20 mouse cellular contexts compared by ENCODE assay signal in the genomic region with DNA sequence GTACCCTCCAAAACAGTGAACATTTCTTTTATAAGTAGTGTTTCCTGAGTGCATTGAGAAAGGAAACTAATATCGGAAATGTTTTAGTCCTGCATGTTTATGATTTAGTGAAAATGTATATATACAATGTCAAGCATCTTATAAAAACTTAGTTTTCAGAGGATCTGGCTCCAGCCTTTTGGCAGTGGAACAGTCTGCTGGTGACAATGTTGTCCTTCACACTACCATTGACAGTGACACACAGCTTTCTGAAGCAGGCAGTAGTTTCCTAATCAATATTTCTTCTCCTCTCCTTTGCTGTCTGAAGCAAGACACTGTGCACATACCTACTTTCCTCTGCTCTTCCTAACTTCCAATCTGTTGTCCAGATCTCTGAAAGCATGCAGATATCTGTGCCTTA.
DNase-seq lines count a peak whose midpoint lies in the region; ATAC-seq and TF ChIP-seq lines count a peak whose summit lies in the region.
"Had no signal": no experiment of that assay in that cellular context is flagged by ENCODE, and none has a peak within 500 bp of the region (broad histone marks: within the 10 kb centered on the region; RNA-seq: fewer than 3 reads in every experiment).

No protein-coding gene starts in this region.

- intact Hi-C loops in heart, postnatal 10 days (cut with DNase I) = no loop called here
- intact Hi-C loops in gastrocnemius, adult 2 months (cut with DNase I) = no loop called here

- H3K36me3 ChIP-seq in lung, embryonic 14.5 days (ENCODE audit: insufficient read depth) = no peaks in the 10 kb centered on the region
- H3K36me3 ChIP-seq in lung, embryonic 16.5 days (ENCODE audit: control insufficient read depth, insufficient read depth, low read length) = no peaks in the 10 kb centered on the region
- H3K36me3 ChIP-seq in lung, postnatal 0 days (ENCODE audit: insufficient read depth, low read length) = no peaks in the 10 kb centered on the region
- H3K36me3 ChIP-seq: embryonic facial prominence, embryonic 10.5 days; embryonic facial prominence, embryonic 12.5 days; forebrain, embryonic 15.5 days had no signal

- H3K4me1 ChIP-seq in lung, embryonic 14.5 days (ENCODE audit: insufficient read depth) = no peaks in the 10 kb centered on the region
- peaks cover 4% of the 10 kb centered on the region; the same call in 1 of the 2 replicates for H3K4me1 ChIP-seq in lung, embryonic 16.5 days (replicated peaks; ENCODE audit: control insufficient read depth, insufficient read depth, low read length)
- no peaks in the 10 kb centered on the region for H3K4me1 ChIP-seq in lung, postnatal 0 days (ENCODE audit: insufficient read depth, low read depth, low read length)
- H3K4me1 ChIP-seq: embryonic facial prominence, embryonic 10.5 days; embryonic facial prominence, embryonic 12.5 days; forebrain, embryonic 13.5 days had no signal

- TF ChIP-seq POLR2A in brain, embryonic 14.5 days (IDR thresholded peaks at IDR 0.05; ENCODE audit: borderline replicate concordance, extremely low read depth, insufficient read depth, insufficient read length, poor library complexity, severe bottlenecking) = no peak

- no peak overlapping the region for H3K4me2 ChIP-seq in lung, embryonic 14.5 days
- no peak overlapping the region for H3K4me2 ChIP-seq in lung, embryonic 16.5 days (ENCODE audit: low read depth, low read length)
- no peak overlapping the region for H3K4me2 ChIP-seq in lung, postnatal 0 days (replicated peaks; ENCODE audit: low read depth, low read length)
- H3K4me2 ChIP-seq: embryonic facial prominence, embryonic 12.5 days; forebrain, embryonic 13.5 days; forebrain, embryonic 15.5 days had no signal

- WGBS in lung, embryonic 14.5 days = 43% methylated on average over 1 of the region's 1 CpGs
- 42% methylated on average over 1 of the region's 1 CpGs for WGBS in lung, embryonic 16.5 days
- 57% methylated on average over 1 of the region's 1 CpGs for WGBS in lung, postnatal 0 days

- TF ChIP-seq CTCF in lung, embryonic 14.5 days (IDR thresholded peaks at IDR 0.05; ENCODE audit: low read depth) = no peak
- no peak for TF ChIP-seq CTCF in lung, postnatal 0 days (IDR thresholded peaks at IDR 0.05)
- TF ChIP-seq CTCF in brain, embryonic 14.5 days (IDR thresholded peaks at IDR 0.05; ENCODE audit: borderline replicate concordance, extremely low read depth, insufficient read depth, insufficient read length) = no peak
- TF ChIP-seq CTCF in gastrocnemius, adult 2 months (IDR thresholded peaks at IDR 0.05) = no peak

- peak; percentile 43 for DNase-seq in heart, adult 11 months
- DNase-seq in heart, postnatal 10 days = no peak
- DNase-seq in lung, embryonic 14.5 days = no peak
- no peak for DNase-seq in lung, postnatal 14 days
- no peak for DNase-seq in lung, postnatal 0 days (ENCODE audit: low spot score)
- peak; percentile 1 for DNase-seq in brain, embryonic 14.5 days (ENCODE audit: low read depth)
- DNase-seq in gastrocnemius, adult 2 months = no peak
- DNase-seq: adrenal gland, adult 2 months; adrenal gland, postnatal 10 days; adrenal gland, postnatal 25 days; cerebellum, adult 11-12 months; cerebellum, adult 2 months; cerebellum, adult 9-10 months; cerebellum, postnatal 10 days; cerebellum, postnatal 25 days had no signal

- H3K9me3 ChIP-seq in lung, embryonic 14.5 days (ENCODE audit: low read depth, low read length) = no peaks in the 10 kb centered on the region
- H3K9me3 ChIP-seq in lung, embryonic 16.5 days (ENCODE audit: control insufficient read depth, low read length) = no peaks in the 10 kb centered on the region
- H3K9me3 ChIP-seq in lung, postnatal 0 days (ENCODE audit: low read length) = no peaks in the 10 kb centered on the region
- H3K9me3 ChIP-seq: embryonic facial prominence, embryonic 10.5 days; embryonic facial prominence, embryonic 12.5 days; forebrain, embryonic 15.5 days had no signal

- no peak for TF ChIP-seq EP300 in lung, postnatal 0 days (IDR thresholded peaks at IDR 0.05)

- H3K9ac ChIP-seq in lung, embryonic 14.5 days = no peak overlapping the region
- no peak overlapping the region for H3K9ac ChIP-seq in lung, embryonic 16.5 days (ENCODE audit: low read length)
- H3K9ac ChIP-seq in lung, postnatal 0 days (replicated peaks; ENCODE audit: low read depth) = no peak overlapping the region
- H3K9ac ChIP-seq: embryonic facial prominence, embryonic 12.5 days; forebrain, embryonic 13.5 days; forebrain, embryonic 15.5 days had no signal

- peak; percentile 64; the same call in 1 of the 2 replicates for ATAC-seq in lung, embryonic 14.5 days (ENCODE audit: insufficient read depth)
- peak; percentile 52 for ATAC-seq in lung, embryonic 16.5 days (ENCODE audit: low read depth)
- ATAC-seq in lung, postnatal 0 days = no peak

- H3K4me3 ChIP-seq in lung, embryonic 14.5 days (ENCODE audit: low read depth, low read length) = no peak overlapping the region
- H3K4me3 ChIP-seq in lung, embryonic 16.5 days (ENCODE audit: low read length) = no peak overlapping the region
- no peak overlapping the region for H3K4me3 ChIP-seq in lung, postnatal 0 days (ENCODE audit: low read depth, low read length)
- no peak overlapping the region for H3K4me3 ChIP-seq in gastrocnemius, adult 2 months
- H3K4me3 ChIP-seq: embryonic facial prominence, embryonic 10.5 days; embryonic facial prominence, embryonic 12.5 days; forebrain, embryonic 13.5 days; forebrain, embryonic 15.5 days had no signal

- H3K27me3 ChIP-seq in lung, embryonic 14.5 days (ENCODE audit: insufficient read depth, low read length) = no peaks in the 10 kb centered on the region
- no peaks in the 10 kb centered on the region for H3K27me3 ChIP-seq in lung, embryonic 16.5 days (ENCODE audit: control insufficient read depth, insufficient read depth, low read depth, low read length)
- no peaks in the 10 kb centered on the region for H3K27me3 ChIP-seq in lung, postnatal 0 days (replicated peaks; ENCODE audit: insufficient read depth, low read length)
- H3K27me3 ChIP-seq: embryonic facial prominence, embryonic 12.5 days; forebrain, embryonic 13.5 days; forebrain, embryonic 15.5 days had no signal

- H3K27ac ChIP-seq in lung, embryonic 14.5 days (ENCODE audit: low read depth) = no peak overlapping the region
- no peak overlapping the region for H3K27ac ChIP-seq in lung, embryonic 16.5 days (ENCODE audit: low read length)
- no peak overlapping the region for H3K27ac ChIP-seq in lung, postnatal 0 days (ENCODE audit: low read length)
- H3K27ac ChIP-seq in gastrocnemius, adult 2 months = no peak overlapping the region
- H3K27ac ChIP-seq: embryonic facial prominence, embryonic 10.5 days; embryonic facial prominence, embryonic 12.5 days; forebrain, embryonic 13.5 days; forebrain, embryonic 15.5 days had no signal

Comparison
In these comparisons a context has a peak if more than half of its experiments do, and no peak if none do; other contexts are left out.
1. DNase-seq: peak in heart, adult 11 months (single experiment) and brain, embryonic 14.5 days (single experiment); none in heart, postnatal 10 days (0 of 2), lung, embryonic 14.5 days (single experiment), lung, postnatal 14 days (single experiment), lung, postnatal 0 days (single experiment) and gastrocnemius, adult 2 months (single experiment).